Mouse (Mus musculus) CH12.LX (cell line): Measurements from ENCODE around the gene Lgr6. TPM values are rescaled to one million over a fixed set of nuclear protein-coding genes. Genes with fewer than 3 reads are reported as not detected.

Source experiments
- DNase-seq: peaks from one replicate; pipeline ENCODE4 v3.0.0-alpha.2; 2013; ENCODE audit errors: extremely low read depth
- H3K27ac ChIP-seq: 2 replicates; pipeline ENCODE4 v1.5.1; 2012; ENCODE audit warnings: low read depth, mild to moderate bottlenecking, control low read depth, moderate library complexity; ENCODE audit not compliant: insufficient read depth
- H3K27me3 ChIP-seq: replicated peaks from 2 replicates; pipeline ENCODE3; 2012; ENCODE audit warnings: inconsistent platforms
- H3K36me3 ChIP-seq, 2 experiments: replicated peaks in 1 of 2; 2 replicates each; pipeline versions ENCODE3 to v1.6.1; 2012; ENCODE audit warnings: inconsistent platforms in 1 of 2, low read length in 1 of 2, mild to moderate bottlenecking in 1 of 2, mixed read lengths in 1 of 2, moderate library complexity in 1 of 2; ENCODE audit not compliant: control insufficient read depth in 1 of 2, insufficient read depth in 1 of 2
- H3K4me1 ChIP-seq, 2 experiments: 2 replicates each; pipeline ENCODE4 v1.6.1; 2012; ENCODE audit warnings: inconsistent platforms in 1 of 2, moderate library complexity in 1 of 2; ENCODE audit not compliant: insufficient read depth in 2 of 2, control insufficient read depth in 1 of 2
- H3K4me2 ChIP-seq: 2 replicates; pipeline ENCODE4 v1.6.1; 2012; ENCODE audit warnings: low read depth, mild to moderate bottlenecking, control low read depth; ENCODE audit not compliant: poor library complexity, insufficient read depth, severe bottlenecking
- H3K4me3 ChIP-seq, 3 experiments: fragments of 150-350 bp in 1 of 3; sonication (generic) in 1 of 3; replicated peaks in 1 of 3; 2 replicates each; pipeline versions ENCODE3 to v1.5.1; 2011 to 2012; ENCODE audit warnings: low read depth in 2 of 3, low read length in 2 of 3, mild to moderate bottlenecking in 2 of 3, moderate library complexity in 2 of 3, control low read depth in 1 of 3, improper control_type of control experiment in 1 of 3, inconsistent platforms in 1 of 3, mixed read lengths in 1 of 3; ENCODE audit not compliant: poor library complexity in 1 of 3
- H3K79me2 ChIP-seq: replicated peaks from 2 replicates; pipeline ENCODE4 v1.6.1; 2012; ENCODE audit warnings: mild to moderate bottlenecking, moderate library complexity; ENCODE audit not compliant: control insufficient read depth, poor library complexity, insufficient read depth, severe bottlenecking; ENCODE audit errors: extremely low read depth
- H3K9ac ChIP-seq: 2 replicates; pipeline ENCODE4 v1.6.1; 2012; ENCODE audit warnings: low read depth, mild to moderate bottlenecking, control low read depth, moderate library complexity; ENCODE audit not compliant: insufficient read depth
- H3K9me3 ChIP-seq: replicated peaks from 2 replicates; pipeline ENCODE3; 2012; ENCODE audit warnings: low read length, inconsistent platforms, mixed read lengths
- BHLHE40 ChIP-seq: IDR thresholded peaks from 2 replicates; pipeline ENCODE4 v1.6.1; 2011; ENCODE audit warnings: mild to moderate bottlenecking, low read depth, low read length, improper control_type of control experiment
- CHD1 ChIP-seq: IDR thresholded peaks from 2 replicates; pipeline ENCODE4 v1.6.1; 2012; ENCODE audit warnings: low read depth, low read length, improper control_type of control experiment, inconsistent platforms
- CHD2 ChIP-seq: IDR thresholded peaks from 2 replicates; pipeline ENCODE4 v1.6.1; 2011; ENCODE audit warnings: low read length, improper control_type of control experiment
- E2F4 ChIP-seq: IDR thresholded peaks from 2 replicates; pipeline ENCODE4 v1.6.1; 2011; ENCODE audit warnings: low read depth, low read length, improper control_type of control experiment; ENCODE audit not compliant: insufficient replicate concordance
- ELF1 ChIP-seq: IDR thresholded peaks from 2 replicates; pipeline ENCODE4 v1.6.1; 2014; ENCODE audit warnings: low read depth, mild to moderate bottlenecking, inconsistent platforms, low read length, improper control_type of control experiment
- EP300 ChIP-seq: IDR thresholded peaks from 2 replicates; pipeline ENCODE4 v1.6.1; 2011; ENCODE audit warnings: low read length, improper control_type of control experiment
- ETS1 ChIP-seq: conservative IDR thresholded peaks from 2 replicates; pipeline ENCODE4 v1.6.1; 2012; ENCODE audit warnings: low read depth, mild to moderate bottlenecking, inconsistent platforms, low read length, improper control_type of control experiment, moderate library complexity
- GABPA ChIP-seq: IDR thresholded peaks from 2 replicates; pipeline ENCODE4 v1.6.1; 2012; ENCODE audit warnings: low read depth, low read length, improper control_type of control experiment, inconsistent platforms; ENCODE audit not compliant: insufficient replicate concordance
- IRF4 ChIP-seq: IDR thresholded peaks from 2 replicates; pipeline ENCODE4 v1.6.1; 2014; ENCODE audit warnings: low read depth, mild to moderate bottlenecking, inconsistent platforms, low read length, improper control_type of control experiment
- JUN ChIP-seq: IDR thresholded peaks from 2 replicates; pipeline ENCODE4 v1.6.1; 2011; ENCODE audit warnings: low read depth, mild to moderate bottlenecking, low read length, improper control_type of control experiment, moderate library complexity; ENCODE audit not compliant: insufficient read depth
- JUND ChIP-seq: conservative IDR thresholded peaks from 2 replicates; pipeline ENCODE4 v1.6.1; 2011; ENCODE audit warnings: low read depth, low read length, improper control_type of control experiment
- MAX ChIP-seq: IDR thresholded peaks from 2 replicates; pipeline ENCODE4 v1.6.1; 2011; ENCODE audit warnings: low read length, improper control_type of control experiment
- MAZ ChIP-seq: IDR thresholded peaks from 2 replicates; pipeline ENCODE4 v1.6.1; 2012; ENCODE audit warnings: low read depth, mild to moderate bottlenecking, inconsistent platforms, low read length, improper control_type of control experiment, moderate library complexity
- MEF2A ChIP-seq: IDR thresholded peaks from 2 replicates; pipeline ENCODE4 v1.6.1; 2014; ENCODE audit warnings: low read depth, mild to moderate bottlenecking, inconsistent platforms, low read length, improper control_type of control experiment, borderline replicate concordance
- MXI1 ChIP-seq: IDR thresholded peaks from 2 replicates; pipeline ENCODE4 v1.6.1; 2011; ENCODE audit warnings: mild to moderate bottlenecking, low read depth, low read length, improper control_type of control experiment
- MYC ChIP-seq: IDR thresholded peaks from 2 replicates; pipeline ENCODE4 v1.6.1; 2011; ENCODE audit warnings: low read depth, mild to moderate bottlenecking, improper control_type of control experiment, low read length
- NELFE ChIP-seq: IDR thresholded peaks from 2 replicates; pipeline ENCODE4 v1.6.1; 2011; ENCODE audit warnings: low read depth, low read length, improper control_type of control experiment
- NRF1 ChIP-seq: IDR thresholded peaks from 2 replicates; pipeline ENCODE4 v1.6.1; 2014; ENCODE audit warnings: low read depth, mild to moderate bottlenecking, inconsistent platforms, low read length, improper control_type of control experiment, moderate library complexity
- POLR2AphosphoS2 ChIP-seq: IDR thresholded peaks from 2 replicates; pipeline ENCODE4 v1.6.1; 2011; ENCODE audit warnings: low read depth, low read length, improper control_type of control experiment
- RAD21 ChIP-seq: IDR thresholded peaks from 2 replicates; pipeline ENCODE4 v1.6.1; 2011; ENCODE audit warnings: low read depth, mild to moderate bottlenecking, low read length, improper control_type of control experiment, moderate library complexity
- RCOR1 ChIP-seq: conservative IDR thresholded peaks from 2 replicates; pipeline ENCODE4 v1.6.1; 2012; ENCODE audit warnings: low read depth, mild to moderate bottlenecking, inconsistent platforms, low read length, improper control_type of control experiment
- TBP ChIP-seq: conservative IDR thresholded peaks from 2 replicates; pipeline ENCODE4 v1.6.1; 2011; ENCODE audit warnings: low read depth, low read length, improper control_type of control experiment
- USF1 ChIP-seq: IDR thresholded peaks from 2 replicates; pipeline ENCODE4 v1.6.1; 2014; ENCODE audit warnings: low read depth, mild to moderate bottlenecking, inconsistent platforms, low read length, improper control_type of control experiment
- ZC3H11A ChIP-seq: IDR thresholded peaks from 2 replicates; pipeline ENCODE4 v1.6.1; 2012; ENCODE audit warnings: low read depth, mild to moderate bottlenecking, inconsistent platforms, low read length, improper control_type of control experiment
- ZKSCAN1 ChIP-seq: IDR thresholded peaks from 2 replicates; pipeline ENCODE4 v1.6.1; 2012; ENCODE audit warnings: low read depth, inconsistent platforms, low read length, improper control_type of control experiment, borderline replicate concordance
- ZNF384 ChIP-seq: IDR thresholded peaks from 2 replicates; pipeline ENCODE4 v1.6.1; 2012; ENCODE audit warnings: low read depth, low read length, improper control_type of control experiment, inconsistent platforms
- dilution Hi-C: fragments of 300-500 bp; cut with MboI; formaldehyde crosslinking; loops from 2 replicates; pipeline ENCODE4 v1.14.3; 2020; ENCODE audit warnings: low sequenced_read_pairs; ENCODE audit not compliant: extremely low pct_unique_long_range_greater_than_20kb, extremely low pct_ligation_motif_present
- in situ Hi-C: fragments of 300-500 bp; cut with MboI; formaldehyde crosslinking; loops from 3 replicates; pipeline ENCODE4 v1.14.3; 2019; ENCODE audit warnings: low sequenced_read_pairs, low pct_ligation_motif_present, low pct_unique_long_range_greater_than_20kb, mixed read lengths
- polyA plus RNA-seq: library from polyadenylated mRNA; unstranded; fragments of >175 nt; gene quantifications from 2 replicates; pipeline ENCODE4 v1.2.1, GENCODE M21; 2012; ENCODE audit warnings: low read depth; ENCODE audit not compliant: insufficient read length
- total RNA-seq, 2 experiments: library from RNA; depleted of rRNA; stranded (reverse); fragments of 300-350 nt in 1 of 2; fragments of >200 nt in 1 of 2; gene quantifications; 2 replicates each; pipeline ENCODE4 v1.2.3; 2012 to 2014

Gene Lgr6
- total and polyA plus RNA-seq, 3 experiments: 0.07 to 0.17 (median 0.16) TPM

DNA sequence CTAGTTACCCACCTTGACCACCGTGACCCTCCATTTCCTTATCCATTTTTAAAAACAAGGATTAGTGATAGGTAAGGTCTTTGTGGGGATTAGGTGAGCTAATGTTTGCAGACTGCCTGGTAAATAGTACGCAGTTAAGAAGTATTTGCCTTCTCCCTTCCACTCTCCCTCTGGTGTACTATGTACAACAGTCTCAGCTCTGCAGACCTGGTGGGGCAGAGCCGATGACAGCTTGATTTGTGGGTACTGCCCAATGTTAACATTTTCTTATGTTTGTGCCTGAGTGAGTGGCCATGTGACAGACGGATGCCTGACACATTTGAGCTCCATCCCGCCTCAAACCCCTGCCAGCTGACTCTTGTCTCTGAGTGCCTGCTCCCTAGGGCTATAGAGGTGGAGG is 28.6 kb downstream of the Lgr6 start:
- H3K27me3 ChIP-seq: peaks cover 22% of the 10 kb centered on the region

GRCm38 (mm10) chr1:135075270-135075669 is 29.8 kb downstream of the Lgr6 start:
- TF ChIP-seq MAX (no peak), NRF1 (no peak), CHD1 (no peak), MXI1 (no peak), ELF1 (no peak), NELFE (no peak), JUN (no peak), ZNF384 (no peak), MYC (no peak), ETS1 (no peak), BHLHE40 (no peak), CHD2 (no peak), USF1 (no peak)
- in situ Hi-C loops: no loop called here
- peaks cover 26% of the 10 kb centered on the region for H3K27me3 ChIP-seq
- dilution Hi-C loops: no loop called here
- no peaks in the 10 kb centered on the region for H3K36me3 ChIP-seq
- no peak overlapping the region for H3K4me3 ChIP-seq
- H3K4me1 ChIP-seq: no peaks in the 10 kb centered on the region; a peak in 2 of 4 replicates
- H3K4me2 ChIP-seq: no peak overlapping the region
- H3K27ac ChIP-seq: no peak overlapping the region
- no peak for DNase-seq
- no peaks in the 10 kb centered on the region for H3K79me2 ChIP-seq
- no peak overlapping the region for H3K9ac ChIP-seq
- H3K9me3 ChIP-seq: peaks cover 6% of the 10 kb centered on the region

More for the DNA sequence above, 28.6 kb downstream of the Lgr6 start:
- Histone ChIP-seq H3K4me1 (no peaks in the 10 kb centered on the region; a peak in 2 of 4 replicates), H3K27ac (no peak overlapping the region), H3K9me3 (peaks cover 6% of the 10 kb centered on the region), H3K4me3 (no peak overlapping the region), H3K36me3 (no peaks in the 10 kb centered on the region), H3K4me2 (no peak overlapping the region), H3K9ac (no peak overlapping the region), H3K79me2 (no peaks in the 10 kb centered on the region)
- dilution Hi-C loops: no loop called here
- TF ChIP-seq JUN (no peak), GABPA (no peak), NELFE (no peak), RAD21 (no peak), EP300 (no peak), MEF2A (no peak), BHLHE40 (no peak), ZC3H11A (no peak), CHD2 (no peak), MAZ (no peak), USF1 (no peak), JUND (no peak), ZNF384 (no peak), TBP (no peak), RCOR1 (no peak), POLR2AphosphoS2 (no peak), IRF4 (no peak), E2F4 (no peak), ZKSCAN1 (no peak)
- DNase-seq: no peak
- in situ Hi-C loops: no loop called here
